Mouse (Mus musculus): Measurements from ENCODE around the gene Ube2g1. TPM values are rescaled to one million over a fixed set of nuclear protein-coding genes. Genes with fewer than 3 reads are reported as not detected.

The Ube2g1 gene
- polyA plus RNA-seq, 1 experiment from 2014 or later, result 50.0 TPM

DNA sequence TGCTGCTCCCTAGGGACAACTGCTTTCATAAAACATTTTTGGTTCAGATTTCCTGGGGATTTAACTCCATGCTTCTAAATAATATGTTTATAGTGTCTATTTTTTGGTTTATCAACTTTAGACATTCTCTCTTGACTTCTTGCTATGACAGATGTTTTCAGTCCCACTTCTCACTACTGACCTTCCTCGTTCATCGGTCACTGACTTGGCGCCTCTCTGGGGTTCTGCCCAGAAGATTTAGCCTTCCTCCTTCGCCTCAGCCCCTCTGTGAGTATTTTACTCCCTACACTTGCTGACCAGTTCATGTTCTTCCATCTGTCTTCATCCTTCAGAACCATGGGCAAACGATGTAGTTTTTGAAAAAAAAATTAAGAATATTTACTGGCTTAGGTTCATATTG, 38.3 kb downstream of the Ube2g1 start:
- Histone ChIP-seq H3K9me3 (ENCODE audit: control insufficient read depth, low read length) (no peaks in the 10 kb centered on the region), H3K4me3 (ENCODE audit: low read length) (no peak overlapping the region), H3K4me1 (ENCODE audit: control insufficient read depth, insufficient read depth, low read length) (no peaks in the 10 kb centered on the region), H3K27me3 (replicated peaks; ENCODE audit: control insufficient read depth, insufficient read depth, low read length) (no peaks in the 10 kb centered on the region), H3K27ac (ENCODE audit: low read length) (no peak overlapping the region), H3K36me3 (ENCODE audit: control insufficient read depth, insufficient read depth, low read length) (no peaks in the 10 kb centered on the region), H3K9ac (ENCODE audit: low read depth, low read length) (no peak overlapping the region), H3K4me2 (ENCODE audit: low read depth, low read length) (no peak overlapping the region)
- 76% methylated on average over 5 of the region's 5 CpGs for whole genome bisulfite sequencing
- ATAC-seq, result no peak

DNA sequence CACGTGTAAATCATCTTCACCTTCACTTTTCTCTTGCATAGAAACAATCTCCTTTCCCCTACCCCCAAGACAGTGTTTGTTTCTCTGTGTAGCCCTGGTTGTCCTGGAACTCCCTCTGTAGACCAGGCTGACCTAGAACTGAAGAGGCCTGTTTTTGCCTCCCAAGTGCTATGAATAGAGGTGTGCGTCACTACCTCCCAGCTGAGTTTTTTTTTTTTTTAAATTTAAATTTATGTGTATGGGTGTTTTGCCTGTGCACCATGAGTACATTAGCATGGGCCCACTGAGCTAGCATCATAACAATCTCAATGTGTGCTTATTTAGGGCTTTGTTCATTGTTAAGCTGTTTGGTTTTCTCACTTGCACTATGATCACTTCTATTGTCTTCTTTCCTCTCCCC, 43.3 kb downstream of the Ube2g1 start:
- no peaks in the 10 kb centered on the region for H3K36me3 ChIP-seq (ENCODE audit: control insufficient read depth, insufficient read depth, low read length)
- no peak overlapping the region for H3K9ac ChIP-seq (ENCODE audit: low read depth, low read length)
- H3K4me1 ChIP-seq (ENCODE audit: control insufficient read depth, insufficient read depth, low read length), result no peaks in the 10 kb centered on the region
- H3K27me3 ChIP-seq (replicated peaks; ENCODE audit: control insufficient read depth, insufficient read depth, low read length), result no peaks in the 10 kb centered on the region
- WGBS, result 70% methylated on average over 2 of the region's 2 CpGs
- no peaks in the 10 kb centered on the region for H3K9me3 ChIP-seq (ENCODE audit: control insufficient read depth, low read length)
- H3K27ac ChIP-seq (ENCODE audit: low read length), result no peak overlapping the region
- no peak overlapping the region for H3K4me3 ChIP-seq (ENCODE audit: low read length)
- H3K4me2 ChIP-seq (ENCODE audit: low read depth, low read length), result no peak overlapping the region
- no peak for ATAC-seq

DNA sequence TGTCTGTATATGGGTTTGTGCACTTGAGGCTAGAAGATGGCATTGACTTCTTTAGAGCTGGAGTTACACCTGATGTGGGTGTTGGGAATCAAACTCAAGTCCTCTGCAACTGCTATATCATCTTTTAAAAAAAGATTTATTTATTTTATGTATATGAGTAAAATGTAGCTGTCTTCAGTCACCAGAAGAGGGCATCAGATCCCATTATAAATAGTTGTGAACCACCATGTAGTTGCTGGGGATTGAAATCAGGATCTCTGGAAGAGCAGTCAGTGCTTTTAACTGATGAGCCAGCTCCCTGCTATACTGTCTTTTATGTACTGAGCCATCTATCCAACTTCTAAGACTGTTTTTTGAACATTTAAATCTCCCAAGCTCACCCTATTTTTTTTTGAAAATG, 52.8 kb downstream of the Ube2g1 start:
- Histone ChIP-seq H3K4me1 (ENCODE audit: control insufficient read depth, insufficient read depth, low read length) (no peaks in the 10 kb centered on the region), H3K36me3 (ENCODE audit: control insufficient read depth, insufficient read depth, low read length) (no peaks in the 10 kb centered on the region), H3K27ac (ENCODE audit: low read length) (no peak overlapping the region), H3K4me2 (ENCODE audit: low read depth, low read length) (no peak overlapping the region), H3K27me3 (replicated peaks; ENCODE audit: control insufficient read depth, insufficient read depth, low read length) (no peaks in the 10 kb centered on the region), H3K4me3 (ENCODE audit: low read length) (no peak overlapping the region), H3K9ac (ENCODE audit: low read depth, low read length) (no peak overlapping the region), H3K9me3 (ENCODE audit: control insufficient read depth, low read length) (no peaks in the 10 kb centered on the region; the same call in 1 of the 2 replicates)
- ATAC-seq, result no peak

DNA sequence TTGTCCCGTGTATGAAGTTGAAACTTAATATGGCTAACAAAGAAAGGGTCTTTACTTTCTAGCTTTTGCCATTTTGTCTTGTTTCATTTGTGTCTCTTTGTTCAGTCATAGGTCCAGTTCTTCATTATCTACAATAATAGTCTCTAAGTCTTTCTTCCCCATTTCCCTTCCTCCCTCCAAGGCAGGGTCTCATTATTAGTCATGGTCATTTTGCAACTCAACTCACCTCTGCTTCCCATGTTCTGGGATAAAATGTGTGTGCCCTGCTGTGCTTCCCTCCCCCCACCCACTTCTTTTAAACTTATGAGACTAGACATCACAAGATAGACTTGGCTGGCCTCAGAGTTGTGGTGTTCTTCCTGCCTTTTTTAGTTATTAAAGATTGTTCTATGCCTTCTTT, 53.3 kb downstream of the Ube2g1 start:
- no peaks in the 10 kb centered on the region for H3K4me1 ChIP-seq (ENCODE audit: control insufficient read depth, insufficient read depth, low read length)
- no peak overlapping the region for H3K27ac ChIP-seq (ENCODE audit: low read length)
- H3K9me3 ChIP-seq (ENCODE audit: control insufficient read depth, low read length), result no peaks in the 10 kb centered on the region; the same call in 1 of the 2 replicates
- no peak for ATAC-seq
- no peak overlapping the region for H3K4me2 ChIP-seq (ENCODE audit: low read depth, low read length)
- H3K4me3 ChIP-seq (ENCODE audit: low read length), result no peak overlapping the region
- 96% methylated on average over 1 of the region's 1 CpGs for WGBS
- H3K9ac ChIP-seq (ENCODE audit: low read depth, low read length), result no peak overlapping the region
- no peaks in the 10 kb centered on the region for H3K36me3 ChIP-seq (ENCODE audit: control insufficient read depth, insufficient read depth, low read length)
- no peaks in the 10 kb centered on the region for H3K27me3 ChIP-seq (replicated peaks; ENCODE audit: control insufficient read depth, insufficient read depth, low read length)

DNA sequence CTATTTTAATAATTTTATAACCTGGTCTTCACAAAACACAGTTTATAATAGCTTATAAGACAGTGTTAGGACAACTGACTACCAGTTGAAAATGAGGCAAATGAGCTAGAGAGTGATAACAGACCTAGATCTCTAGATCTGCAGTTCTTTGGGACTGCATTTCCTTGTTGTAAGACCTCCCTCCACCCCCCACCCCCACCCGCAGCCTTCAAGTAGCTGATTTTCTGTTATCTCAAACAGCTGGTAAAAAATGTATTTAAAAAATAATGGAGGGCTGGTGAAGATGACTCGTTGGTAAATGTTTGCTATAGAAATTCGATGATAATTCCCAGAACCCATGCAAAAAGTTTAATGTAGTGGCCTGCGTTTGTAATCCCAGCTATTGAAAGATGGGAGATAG, 57.6 kb downstream of the Ube2g1 start:
- H3K9ac ChIP-seq (ENCODE audit: low read depth, low read length), result no peak overlapping the region

DNA sequence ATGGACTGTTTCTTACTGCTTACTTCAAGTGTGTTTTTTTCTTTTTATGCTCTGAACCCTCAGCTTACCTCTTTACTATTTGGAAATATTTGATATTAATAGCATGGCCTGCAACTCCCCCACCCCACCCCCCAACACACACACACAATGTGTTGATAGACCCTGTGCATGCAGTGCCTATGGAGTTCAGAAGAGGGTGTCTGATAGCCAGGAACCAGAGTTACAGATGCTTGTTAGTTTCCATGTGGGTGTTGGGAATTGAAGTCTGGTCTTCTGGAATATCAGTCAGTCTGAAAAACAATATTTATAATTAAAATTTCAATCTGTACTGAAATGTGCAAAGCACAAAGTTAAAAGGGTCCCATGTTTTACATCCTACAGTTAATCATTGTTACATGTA, 63.6 kb downstream of the Ube2g1 start:
- Histone ChIP-seq H3K4me2 (ENCODE audit: low read depth, low read length) (no peak overlapping the region), H3K9ac (ENCODE audit: low read depth, low read length) (no peak overlapping the region)

More for the DNA sequence above, 57.6 kb downstream of the Ube2g1 start:
- H3K9me3 ChIP-seq (ENCODE audit: control insufficient read depth, low read length), result no peaks in the 10 kb centered on the region
- no peaks in the 10 kb centered on the region for H3K4me1 ChIP-seq (ENCODE audit: control insufficient read depth, insufficient read depth, low read length)
- no peak for ATAC-seq
- no peaks in the 10 kb centered on the region for H3K27me3 ChIP-seq (replicated peaks; ENCODE audit: control insufficient read depth, insufficient read depth, low read length)
- no peak overlapping the region for H3K27ac ChIP-seq (ENCODE audit: low read length)
- no peaks in the 10 kb centered on the region for H3K36me3 ChIP-seq (ENCODE audit: control insufficient read depth, insufficient read depth, low read length)
- H3K4me2 ChIP-seq (ENCODE audit: low read depth, low read length), result no peak overlapping the region
- no peak overlapping the region for H3K4me3 ChIP-seq (ENCODE audit: low read length)
- 86% methylated on average over 4 of the region's 4 CpGs for WGBS

DNA sequence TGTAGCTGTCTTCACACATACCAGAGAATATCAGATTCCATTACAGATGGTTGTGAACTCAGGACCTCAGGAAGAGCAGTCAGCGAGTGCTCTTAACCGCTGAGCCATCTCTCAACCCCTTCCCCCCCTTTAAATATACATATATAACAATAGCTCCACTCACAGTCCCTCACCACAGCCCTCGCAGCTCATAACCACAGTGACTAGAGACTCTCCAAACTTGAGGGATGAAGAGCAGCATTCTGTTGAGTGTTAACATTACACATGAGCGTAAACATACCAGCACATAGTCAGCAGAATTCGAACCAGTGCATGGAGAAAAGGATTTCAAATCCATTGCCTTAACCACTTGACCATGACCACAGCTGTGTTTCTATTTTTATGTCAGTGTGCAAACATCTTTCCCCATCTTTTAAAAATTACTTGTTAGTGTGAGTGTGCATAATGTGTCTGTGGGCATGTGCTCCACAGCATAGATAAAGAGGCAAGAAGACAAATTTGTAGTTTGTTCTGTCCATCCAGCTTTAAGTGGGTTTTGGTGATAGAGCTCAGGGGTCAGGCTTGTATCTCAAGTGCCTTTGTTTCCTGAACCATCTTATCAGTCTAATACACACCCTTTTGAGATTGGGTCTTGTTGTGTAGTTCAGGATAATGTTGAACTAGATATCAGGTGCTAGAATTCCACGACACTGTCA, 64.4 kb downstream of the Ube2g1 start:
- Histone ChIP-seq H3K4me2 (ENCODE audit: low read depth, low read length) (no peak overlapping the region), H3K27me3 (replicated peaks; ENCODE audit: control insufficient read depth, insufficient read depth, low read length) (no peaks in the 10 kb centered on the region), H3K9me3 (ENCODE audit: control insufficient read depth, low read length) (no peaks in the 10 kb centered on the region), H3K27ac (ENCODE audit: low read length) (no peak overlapping the region), H3K4me3 (ENCODE audit: low read length) (no peak overlapping the region), H3K4me1 (ENCODE audit: control insufficient read depth, insufficient read depth, low read length) (no peaks in the 10 kb centered on the region), H3K9ac (ENCODE audit: low read depth, low read length) (no peak overlapping the region), H3K36me3 (ENCODE audit: control insufficient read depth, insufficient read depth, low read length) (no peaks in the 10 kb centered on the region)
- WGBS, result 76% methylated on average over 6 of the region's 6 CpGs
- ATAC-seq, result no peak

More for the DNA sequence above, 63.6 kb downstream of the Ube2g1 start:
- no peaks in the 10 kb centered on the region for H3K36me3 ChIP-seq (ENCODE audit: control insufficient read depth, insufficient read depth, low read length)
- H3K4me3 ChIP-seq (ENCODE audit: low read length), result no peak overlapping the region
- no peaks in the 10 kb centered on the region for H3K9me3 ChIP-seq (ENCODE audit: control insufficient read depth, low read length)
- no peaks in the 10 kb centered on the region for H3K27me3 ChIP-seq (replicated peaks; ENCODE audit: control insufficient read depth, insufficient read depth, low read length)
- H3K4me1 ChIP-seq (ENCODE audit: control insufficient read depth, insufficient read depth, low read length), result no peaks in the 10 kb centered on the region
- ATAC-seq, result no peak
- H3K27ac ChIP-seq (ENCODE audit: low read length), result no peak overlapping the region

DNA sequence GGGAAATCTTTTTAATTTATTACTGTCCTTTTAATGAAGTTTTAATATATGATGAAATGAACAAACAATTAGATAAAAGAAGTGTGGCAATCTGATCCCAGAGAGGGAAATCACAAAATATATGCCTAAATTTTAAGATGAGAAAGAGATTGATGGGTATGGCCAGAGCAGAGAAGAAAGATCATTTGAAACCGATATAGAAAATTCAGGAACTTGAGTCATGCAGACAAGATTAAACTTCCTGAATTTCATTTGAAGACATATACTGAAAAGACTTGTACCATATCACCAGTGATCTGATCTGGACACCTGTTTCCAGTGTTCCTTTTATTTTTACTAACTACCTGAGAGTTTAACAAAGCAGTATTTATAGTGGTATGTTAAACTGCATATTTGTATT, 65.4 kb downstream of the Ube2g1 start:
- ATAC-seq, result no peak
- no peaks in the 10 kb centered on the region for H3K27me3 ChIP-seq (replicated peaks; ENCODE audit: control insufficient read depth, insufficient read depth, low read length)
- H3K4me1 ChIP-seq (ENCODE audit: control insufficient read depth, insufficient read depth, low read length), result no peaks in the 10 kb centered on the region
- no peak overlapping the region for H3K9ac ChIP-seq (ENCODE audit: low read depth, low read length)
- no peak overlapping the region for H3K27ac ChIP-seq (ENCODE audit: low read length)
- WGBS, result 92% methylated on average over 1 of the region's 1 CpGs
- no peaks in the 10 kb centered on the region for H3K9me3 ChIP-seq (ENCODE audit: control insufficient read depth, low read length)
- H3K4me2 ChIP-seq (ENCODE audit: low read depth, low read length), result no peak overlapping the region
- H3K36me3 ChIP-seq (ENCODE audit: control insufficient read depth, insufficient read depth, low read length), result no peaks in the 10 kb centered on the region
- no peak overlapping the region for H3K4me3 ChIP-seq (ENCODE audit: low read length)

DNA sequence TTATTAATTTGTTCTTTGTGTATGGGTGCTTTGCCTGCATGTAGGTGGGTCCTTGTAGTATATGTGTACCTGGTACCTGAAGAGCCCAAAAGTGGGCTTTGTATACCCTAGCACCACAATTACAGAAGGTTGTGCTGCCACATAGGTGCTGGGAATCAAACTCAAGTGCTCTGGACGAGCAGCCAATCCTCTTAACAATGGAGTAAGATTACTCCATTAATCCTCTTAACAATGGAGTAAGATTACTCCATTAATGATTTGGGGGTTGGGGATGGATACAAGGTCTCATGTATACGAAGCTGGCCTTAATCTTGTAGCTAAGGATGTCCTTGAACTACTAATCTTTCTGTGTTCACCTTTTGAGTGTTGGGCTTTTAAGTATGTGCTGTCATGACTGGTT, 68.2 kb downstream of the Ube2g1 start:
- Histone ChIP-seq H3K9ac (ENCODE audit: low read depth, low read length) (no peak overlapping the region), H3K36me3 (ENCODE audit: control insufficient read depth, insufficient read depth, low read length) (no peaks in the 10 kb centered on the region), H3K4me1 (ENCODE audit: control insufficient read depth, insufficient read depth, low read length) (no peaks in the 10 kb centered on the region), H3K4me2 (ENCODE audit: low read depth, low read length) (no peak overlapping the region), H3K4me3 (ENCODE audit: low read length) (no peak overlapping the region), H3K9me3 (ENCODE audit: control insufficient read depth, low read length) (no peaks in the 10 kb centered on the region), H3K27me3 (replicated peaks; ENCODE audit: control insufficient read depth, insufficient read depth, low read length) (no peaks in the 10 kb centered on the region), H3K27ac (ENCODE audit: low read length) (no peak overlapping the region)
- no peak for ATAC-seq
- whole genome bisulfite sequencing, result 77% methylated on average over 2 of the region's 2 CpGs

DNA sequence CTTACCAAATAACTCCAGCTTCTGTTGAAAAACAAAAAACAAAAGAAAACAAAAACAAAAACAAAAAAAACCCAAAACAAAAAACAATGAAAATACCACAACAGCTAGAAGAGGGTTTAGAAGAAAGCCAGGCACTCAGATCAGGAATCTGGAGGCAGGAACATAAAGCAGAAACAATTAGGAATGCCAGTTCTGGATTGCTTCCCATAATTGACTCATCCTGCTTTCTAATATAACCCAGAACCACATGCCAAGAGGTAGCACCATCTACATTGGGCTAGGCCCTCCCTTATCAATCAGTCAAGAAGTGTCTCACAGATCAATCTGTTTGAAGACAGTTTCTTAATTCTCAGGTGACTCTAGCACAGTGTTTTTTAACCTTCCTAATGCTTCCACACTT, 73.6 kb downstream of the Ube2g1 start:
- Histone ChIP-seq H3K36me3 (ENCODE audit: control insufficient read depth, insufficient read depth, low read length) (no peaks in the 10 kb centered on the region), H3K4me3 (ENCODE audit: low read length) (no peak overlapping the region), H3K9me3 (ENCODE audit: control insufficient read depth, low read length) (no peaks in the 10 kb centered on the region), H3K27ac (ENCODE audit: low read length) (no peak overlapping the region), H3K9ac (ENCODE audit: low read depth, low read length) (no peak overlapping the region), H3K4me2 (ENCODE audit: low read depth, low read length) (no peak overlapping the region), H3K27me3 (replicated peaks; ENCODE audit: control insufficient read depth, insufficient read depth, low read length) (no peaks in the 10 kb centered on the region), H3K4me1 (ENCODE audit: control insufficient read depth, insufficient read depth, low read length) (no peaks in the 10 kb centered on the region)
- ATAC-seq, result no peak

Data from intestine, embryonic 16.5 days (tissue).